Mouse (Mus musculus): ENCODE data around the gene Neurl2. TPM values are rescaled to one million over a fixed set of nuclear protein-coding genes. Genes with fewer than 3 reads are reported as not detected.

The Neurl2 gene
- total and polyA plus RNA-seq, 3 experiments: 1.8 to 4.1 (median 2.1) TPM

DNA sequence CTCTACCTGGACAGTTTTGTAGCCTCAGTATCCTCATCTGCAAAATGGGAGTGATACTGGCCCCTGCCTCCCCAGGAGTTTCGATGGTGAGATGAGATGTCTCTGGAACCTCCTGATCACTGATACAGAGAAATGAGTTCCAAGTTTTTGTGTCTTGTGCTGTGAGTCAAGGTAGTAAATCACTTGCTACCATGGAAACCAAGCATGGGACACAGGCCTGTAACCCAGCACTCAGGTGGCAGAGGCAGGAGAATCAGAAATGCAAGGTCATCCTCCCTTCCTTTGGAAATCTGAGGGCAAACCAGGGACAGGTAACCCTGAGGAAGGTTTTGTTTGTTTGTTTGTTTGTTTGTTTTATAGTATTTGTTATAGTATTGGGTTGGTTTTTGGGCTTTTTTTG is 4.2 kb downstream of the Neurl2 start:
- in situ Hi-C loops (cut with MboI; ENCODE audit: low pct_ligation_motif_present, low pct_unique_long_range_greater_than_20kb, low sequenced_read_pairs): no loop called here
- Histone ChIP-seq H3K9ac (ENCODE audit: insufficient read depth, low read depth) (no peak overlapping the region), H3K4me2 (ENCODE audit: insufficient read depth, low read depth, poor library complexity, severe bottlenecking) (no peak overlapping the region), H3K27ac (ENCODE audit: insufficient read depth, low read depth) (no peak overlapping the region), H3K9me3 (replicated peaks; ENCODE audit: low read length) (no peaks in the 10 kb centered on the region), H3K27me3 (replicated peaks) (peaks cover 1% of the 10 kb centered on the region), H3K4me1 (ENCODE audit: control insufficient read depth in 1 of 2, insufficient read depth in 2 of 2) (peaks cover 8 to 50% of the 10 kb centered on the region in 2 experiments), H3K36me3 (replicated peaks in 1 of 2; ENCODE audit: control insufficient read depth in 1 of 2, insufficient read depth in 1 of 2, low read length in 1 of 2) (peaks cover 31 to 45% of the 10 kb centered on the region in 2 experiments), H3K79me2 (replicated peaks; ENCODE audit: control insufficient read depth, extremely low read depth, insufficient read depth, poor library complexity, severe bottlenecking) (no peaks in the 10 kb centered on the region; the same call in 1 of the 2 replicates), H3K4me3 (replicated peaks in 1 of 3; ENCODE audit: low read depth in 2 of 3, low read length in 2 of 3, poor library complexity in 1 of 3) (no peak overlapping the region)
- DNase-seq (ENCODE audit: extremely low read depth): no peak
- dilution Hi-C loops (cut with MboI; ENCODE audit: extremely low pct_ligation_motif_present, extremely low pct_unique_long_range_greater_than_20kb, low sequenced_read_pairs): no loop called here
- no peak for TF ChIP-seq CTCF (conservative IDR thresholded peaks at IDR 0.05 in 1 of 2, IDR thresholded peaks at IDR 0.05 in 1 of 2; ENCODE audit: low read depth in 2 of 2, low read length in 2 of 2)
- TF ChIP-seq RCOR1 (conservative IDR thresholded peaks at IDR 0.05; ENCODE audit: low read depth, low read length): no peak
- no peak for TF ChIP-seq EP300 (IDR thresholded peaks at IDR 0.05; ENCODE audit: low read length)
- TF ChIP-seq CHD1 (IDR thresholded peaks at IDR 0.05; ENCODE audit: low read depth, low read length): no peak
- TF ChIP-seq MAZ (IDR thresholded peaks at IDR 0.05; ENCODE audit: low read depth, low read length): no peak
- no peak for TF ChIP-seq JUND (conservative IDR thresholded peaks at IDR 0.05; ENCODE audit: low read depth, low read length)
- no peak for TF ChIP-seq ZKSCAN1 (IDR thresholded peaks at IDR 0.05; ENCODE audit: borderline replicate concordance, low read depth, low read length)
- TF ChIP-seq POLR2AphosphoS2 (IDR thresholded peaks at IDR 0.05; ENCODE audit: low read depth, low read length): no peak
- TF ChIP-seq SMC3 (IDR thresholded peaks at IDR 0.05; ENCODE audit: low read depth, low read length): no peak
- TF ChIP-seq BHLHE40 (IDR thresholded peaks at IDR 0.05; ENCODE audit: low read depth, low read length): no peak
- TF ChIP-seq ZC3H11A (IDR thresholded peaks at IDR 0.05; ENCODE audit: low read depth, low read length): no peak

- H3K27ac ChIP-seq (ENCODE audit: insufficient read depth, low read depth): no peak within 1 kb of the TSS
Measured at GRCm38 (mm10) chr2:164828437-164828836, 4.8 kb downstream of the Neurl2 start, which contains the start of gene Spata25. Spata25 (minus strand) TSS chr2:164828537.

DNA sequence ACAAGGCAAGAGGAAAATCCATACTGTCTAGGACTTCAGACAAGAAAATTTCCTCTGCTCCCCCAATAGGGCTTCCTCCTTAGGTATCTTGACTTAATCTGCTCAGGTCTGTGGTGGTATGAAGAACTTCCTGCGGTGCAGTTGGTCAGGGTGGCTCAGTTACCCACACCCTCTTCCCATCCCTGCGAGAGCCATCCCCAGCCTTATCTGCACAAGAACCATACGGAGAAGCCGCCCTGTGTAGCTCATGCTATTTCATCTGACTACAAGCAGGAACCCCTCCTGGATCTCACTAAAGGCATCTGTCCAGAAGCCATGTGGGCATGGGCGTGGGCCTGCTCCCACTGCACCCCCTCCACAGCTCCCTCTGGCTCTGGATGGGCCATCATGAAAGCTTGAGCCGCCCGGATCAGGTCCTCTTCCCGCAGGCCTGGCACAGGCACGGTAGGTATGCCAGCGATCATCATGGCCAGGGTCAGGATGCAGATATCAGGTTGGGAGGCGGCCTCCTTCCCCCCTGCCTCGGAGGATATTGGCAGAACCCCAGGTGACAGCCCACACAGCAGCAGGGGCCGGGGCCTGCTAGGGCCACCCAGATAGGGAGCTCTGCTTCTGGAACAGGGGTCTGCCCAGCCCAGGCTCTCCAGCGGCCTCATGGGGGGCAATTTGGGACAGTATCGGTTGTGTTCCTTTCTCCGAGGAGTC is 6.0 kb downstream of the Neurl2 start:
- Histone ChIP-seq H3K9ac (ENCODE audit: insufficient read depth, low read depth) (no peak overlapping the region), H3K27ac (ENCODE audit: insufficient read depth, low read depth) (no peak overlapping the region), H3K4me1 (ENCODE audit: control insufficient read depth in 1 of 2, insufficient read depth in 2 of 2) (peaks cover 5 to 55% of the 10 kb centered on the region in 2 experiments), H3K36me3 (replicated peaks in 1 of 2; ENCODE audit: control insufficient read depth in 1 of 2, insufficient read depth in 1 of 2, low read length in 1 of 2) (peaks cover 31 to 45% of the 10 kb centered on the region in 2 experiments), H3K9me3 (replicated peaks; ENCODE audit: low read length) (no peaks in the 10 kb centered on the region), H3K4me2 (ENCODE audit: insufficient read depth, low read depth, poor library complexity, severe bottlenecking) (no peak overlapping the region), H3K27me3 (replicated peaks) (no peaks in the 10 kb centered on the region), H3K4me3 (replicated peaks in 1 of 3; ENCODE audit: low read depth in 2 of 3, low read length in 2 of 3, poor library complexity in 1 of 3) (no peak overlapping the region), H3K79me2 (replicated peaks; ENCODE audit: control insufficient read depth, extremely low read depth, insufficient read depth, poor library complexity, severe bottlenecking) (no peaks in the 10 kb centered on the region; the same call in 1 of the 2 replicates)
- in situ Hi-C loops (cut with MboI; ENCODE audit: low pct_ligation_motif_present, low pct_unique_long_range_greater_than_20kb, low sequenced_read_pairs): no loop called here
- dilution Hi-C loops (cut with MboI; ENCODE audit: extremely low pct_ligation_motif_present, extremely low pct_unique_long_range_greater_than_20kb, low sequenced_read_pairs): no loop called here
- no peak for DNase-seq (ENCODE audit: extremely low read depth)
- TF ChIP-seq ELF1 (IDR thresholded peaks at IDR 0.05; ENCODE audit: low read depth, low read length): no peak
- no peak for TF ChIP-seq ZMIZ1 (IDR thresholded peaks at IDR 0.05; ENCODE audit: low read depth, low read length)
- TF ChIP-seq NELFE (IDR thresholded peaks at IDR 0.05; ENCODE audit: low read depth, low read length): no peak
- no peak for TF ChIP-seq GABPA (IDR thresholded peaks at IDR 0.05; ENCODE audit: insufficient replicate concordance, low read depth, low read length)
- no peak for TF ChIP-seq MYC (IDR thresholded peaks at IDR 0.05; ENCODE audit: low read depth, low read length)

More at GRCm38 (mm10) chr2:164828437-164828836, 4.8 kb downstream of the Neurl2 start, which contains the start of gene Spata25:
- Histone ChIP-seq H3K36me3 (replicated peaks in 1 of 2; ENCODE audit: control insufficient read depth in 1 of 2, insufficient read depth in 1 of 2, low read length in 1 of 2) (peaks cover 31 to 45% of the 10 kb centered on the region in 2 experiments), H3K27me3 (replicated peaks) (peaks cover 1% of the 10 kb centered on the region), H3K4me1 (ENCODE audit: control insufficient read depth in 1 of 2, insufficient read depth in 2 of 2) (peaks cover 8 to 55% of the 10 kb centered on the region in 2 experiments), H3K9ac (ENCODE audit: insufficient read depth, low read depth) (no peak within 1 kb of the TSS), H3K4me2 (ENCODE audit: insufficient read depth, low read depth, poor library complexity, severe bottlenecking) (no peak within 1 kb of the TSS), H3K9me3 (replicated peaks; ENCODE audit: low read length) (no peaks in the 10 kb centered on the region), H3K79me2 (replicated peaks; ENCODE audit: control insufficient read depth, extremely low read depth, insufficient read depth, poor library complexity, severe bottlenecking) (no peaks in the 10 kb centered on the region; the same call in 1 of the 2 replicates), H3K4me3 (replicated peaks in 1 of 3; ENCODE audit: low read depth in 2 of 3, low read length in 2 of 3, poor library complexity in 1 of 3) (no peak within 1 kb of the TSS)
- TF ChIP-seq HCFC1 (IDR thresholded peaks at IDR 0.05; ENCODE audit: low read depth, low read length): no peak
- TF ChIP-seq TCF12 (IDR thresholded peaks at IDR 0.05; ENCODE audit: low read depth, low read length): no peak
- TF ChIP-seq POLR2A (IDR thresholded peaks at IDR 0.05; ENCODE audit: low read depth, low read length): no peak
- TF ChIP-seq MYC (IDR thresholded peaks at IDR 0.05; ENCODE audit: low read depth, low read length): no peak
- no peak for DNase-seq (ENCODE audit: extremely low read depth)
- dilution Hi-C loops (cut with MboI; ENCODE audit: extremely low pct_ligation_motif_present, extremely low pct_unique_long_range_greater_than_20kb, low sequenced_read_pairs) (no loop called here), in situ Hi-C loops (cut with MboI; ENCODE audit: low pct_ligation_motif_present, low pct_unique_long_range_greater_than_20kb, low sequenced_read_pairs) (no loop called here)
